Mouse (Mus musculus): ENCODE results near the gene Slc9a2.
A peak's percentile ranks its signal among the peaks of the same experiment; 100 is the strongest.

Gene Slc9a2

DNA sequence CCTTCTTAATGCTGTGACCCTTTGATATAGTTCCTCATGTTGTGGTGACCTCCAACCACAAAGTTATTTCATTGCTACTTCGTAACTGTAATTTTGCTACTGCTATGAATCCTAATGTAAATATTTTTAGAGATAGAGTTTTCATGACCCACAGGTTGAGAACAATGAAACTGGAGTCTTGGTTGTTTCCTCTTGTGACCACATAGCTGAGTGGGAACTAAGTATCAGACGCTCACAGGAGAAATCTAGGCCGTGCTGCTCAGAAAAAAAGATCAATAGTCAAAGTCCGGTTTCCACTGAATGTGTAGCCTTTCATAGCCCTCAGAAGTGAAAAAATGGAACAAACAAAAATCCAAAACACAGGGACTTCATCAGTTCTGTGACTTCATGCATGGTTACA, 24.7 kb downstream of the Slc9a2 start:
- DNase-seq (ENCODE audit: low read depth, low spot score), result no peak

GRCm38 (mm10) chr1:40714950-40715349, 34.6 kb downstream of the Slc9a2 start:
- DNase-seq (ENCODE audit: low read depth, low spot score), result no peak

DNA sequence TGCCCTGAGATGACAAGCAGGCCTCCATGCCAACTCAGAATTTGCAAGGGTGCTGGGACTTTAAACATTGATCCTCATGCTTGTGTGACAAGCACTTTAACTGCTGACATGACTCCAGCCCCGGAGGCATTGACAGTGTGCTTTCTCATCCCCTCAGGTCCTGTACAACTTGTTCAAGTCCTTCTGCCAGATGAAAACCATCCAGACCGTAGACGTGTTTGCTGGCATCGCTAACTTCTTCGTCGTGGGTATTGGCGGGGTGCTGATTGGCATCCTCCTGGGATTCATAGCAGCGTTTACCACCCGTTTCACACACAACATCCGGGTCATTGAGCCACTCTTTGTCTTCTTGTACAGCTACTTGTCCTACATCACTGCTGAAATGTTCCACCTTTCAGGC, 45.7 kb downstream of the Slc9a2 start:
- no peak for DNase-seq (ENCODE audit: low read depth, low spot score)

DNA sequence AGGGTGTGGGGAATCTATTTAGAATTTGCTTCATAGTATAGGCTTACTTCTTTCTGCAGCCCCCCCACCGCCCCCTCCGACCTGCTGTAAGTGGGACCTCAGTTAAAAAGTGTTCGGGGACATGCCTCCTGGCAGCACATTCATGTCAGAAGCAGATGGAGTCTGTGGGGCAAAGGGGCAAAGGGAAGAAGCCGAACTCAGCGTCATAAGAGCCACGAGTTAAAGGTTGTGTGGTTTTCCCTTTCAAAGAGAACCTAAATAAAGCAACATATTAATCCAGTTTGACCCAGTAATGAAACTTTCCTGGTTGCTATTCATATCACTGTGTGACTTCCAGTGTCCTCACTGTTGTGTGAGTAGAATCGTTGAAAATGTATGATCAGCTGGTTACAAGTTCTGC, 47.0 kb downstream of the Slc9a2 start:
- no peak for DNase-seq (ENCODE audit: low read depth, low spot score)

DNA sequence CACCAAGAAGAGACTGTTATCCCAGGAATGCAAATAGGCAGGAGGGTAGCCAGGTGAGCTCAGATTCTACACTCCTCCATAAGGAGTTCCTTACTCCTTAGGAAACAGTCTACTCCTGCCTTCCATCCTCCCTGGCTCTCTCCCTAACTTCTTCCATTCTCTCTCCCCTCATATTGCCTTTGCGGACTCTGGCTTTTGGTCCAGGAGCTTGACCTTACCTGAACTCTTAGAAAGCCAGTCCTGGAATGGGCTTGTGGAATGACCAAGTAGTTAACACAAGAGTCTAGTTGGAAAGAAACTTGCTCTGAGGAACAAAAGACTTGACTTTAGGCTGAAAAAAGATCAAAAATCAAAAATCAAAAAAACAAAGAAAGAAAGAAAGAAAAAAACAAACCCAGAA, 48.3 kb downstream of the Slc9a2 start:
- no peak for DNase-seq (ENCODE audit: low read depth, low spot score)

- DNase-seq (ENCODE audit: low read depth, low spot score), result no peak
Measured at GRCm38 (mm10) chr1:40737671-40738070, 57.3 kb downstream of the Slc9a2 start.

- peak; percentile 25 for DNase-seq (ENCODE audit: low read depth, low spot score)
Measured at GRCm38 (mm10) chr1:40738246-40738645, 57.9 kb downstream of the Slc9a2 start.

DNA sequence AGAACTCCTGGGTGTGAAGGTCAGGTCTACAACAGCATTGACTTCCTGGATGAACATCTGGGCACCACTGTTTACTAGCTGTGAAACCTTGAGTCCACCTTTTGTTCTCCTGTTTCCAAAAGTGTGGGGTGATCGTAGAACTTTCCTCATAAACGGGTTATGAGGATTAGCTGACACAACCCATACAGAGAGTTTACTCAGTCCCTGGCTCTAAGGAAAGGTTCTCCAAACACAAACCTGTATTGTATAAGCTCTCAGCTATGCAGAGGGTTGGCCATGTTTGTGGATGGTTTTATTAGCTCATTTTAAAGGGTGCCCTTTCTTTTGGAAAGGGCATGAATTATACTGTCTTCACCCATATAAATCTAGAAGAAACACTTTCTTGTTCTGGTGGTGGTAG, 60.4 kb downstream of the Slc9a2 start:
- DNase-seq (ENCODE audit: low read depth, low spot score), result no peak

GRCm38 (mm10) chr1:40746089-40746488, 65.7 kb downstream of the Slc9a2 start:
- DNase-seq (ENCODE audit: low read depth, low spot score), result no peak

- DNase-seq (ENCODE audit: low read depth, low spot score), result no peak
Measured at GRCm38 (mm10) chr1:40759751-40760445, 79.5 kb downstream of the Slc9a2 start.

DNA sequence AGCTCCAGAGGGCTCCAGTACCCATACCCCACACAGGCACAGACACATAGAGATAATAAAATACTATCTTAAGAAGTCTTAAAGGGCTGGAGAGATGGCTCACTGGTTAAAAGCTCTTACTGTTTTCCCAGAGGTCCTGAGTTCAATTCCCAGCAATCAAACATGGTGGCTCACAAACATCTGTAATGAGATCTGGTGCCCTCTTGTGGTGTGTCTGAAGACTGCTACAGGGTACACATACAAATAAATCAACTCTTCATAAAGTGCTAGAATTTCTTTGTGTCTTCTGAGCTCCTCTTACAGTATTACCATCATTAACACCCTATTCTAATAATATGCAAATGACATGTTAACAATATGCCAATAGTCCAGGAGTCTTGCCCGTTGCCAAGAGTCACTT, 83.7 kb downstream of the Slc9a2 start:
- DNase-seq (ENCODE audit: low read depth, low spot score), result no peak

DNA sequence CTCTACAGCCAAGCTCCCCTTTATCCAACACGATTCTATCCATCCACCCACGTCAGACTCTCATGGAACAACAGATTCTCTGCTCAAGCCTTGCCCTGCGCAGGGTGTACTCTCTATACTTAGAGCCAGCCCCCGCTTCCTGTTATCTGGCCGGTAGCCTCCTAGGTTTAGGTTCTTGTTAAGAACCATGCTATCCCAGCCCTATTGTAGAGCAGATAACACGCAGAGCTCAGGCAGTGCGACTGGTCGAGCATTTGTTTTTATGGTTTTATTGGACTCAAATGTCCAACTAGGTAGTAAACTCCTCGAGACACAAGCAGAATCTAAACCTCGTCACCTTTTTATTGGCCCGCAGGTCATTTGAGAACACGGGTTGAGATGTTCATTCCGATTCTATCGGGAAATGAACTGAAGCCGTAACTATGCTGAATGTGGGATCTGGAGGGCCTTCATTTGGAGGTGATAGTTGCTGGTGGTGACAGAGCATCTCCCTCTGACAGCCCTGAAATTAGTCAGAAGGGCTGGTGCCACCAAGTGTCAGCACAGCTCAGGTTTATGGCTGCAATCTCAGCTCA, 84.4 kb downstream of the Slc9a2 start:
- DNase-seq (ENCODE audit: low read depth, low spot score), result no peak

DNA sequence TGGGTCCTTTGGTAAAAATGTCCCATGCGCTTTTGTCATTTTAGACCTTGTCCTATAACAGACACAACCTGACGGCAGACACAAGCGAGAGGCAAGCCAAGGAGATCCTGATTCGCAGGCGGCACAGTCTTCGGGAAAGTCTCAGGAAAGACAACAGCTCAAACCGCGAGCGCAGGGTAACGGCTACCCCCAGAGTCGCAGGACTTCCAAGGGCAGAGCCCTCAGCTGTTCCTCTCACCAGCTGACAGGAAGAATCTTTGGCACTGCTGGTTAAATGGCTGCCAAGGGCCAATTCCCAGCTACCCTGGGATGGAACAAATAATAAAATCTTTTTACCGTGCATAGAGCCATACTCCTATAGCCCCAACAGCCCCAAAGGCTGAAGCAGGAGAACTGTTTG, 85.1 kb downstream of the Slc9a2 start:
- no peak for DNase-seq (ENCODE audit: low read depth, low spot score)

DNA sequence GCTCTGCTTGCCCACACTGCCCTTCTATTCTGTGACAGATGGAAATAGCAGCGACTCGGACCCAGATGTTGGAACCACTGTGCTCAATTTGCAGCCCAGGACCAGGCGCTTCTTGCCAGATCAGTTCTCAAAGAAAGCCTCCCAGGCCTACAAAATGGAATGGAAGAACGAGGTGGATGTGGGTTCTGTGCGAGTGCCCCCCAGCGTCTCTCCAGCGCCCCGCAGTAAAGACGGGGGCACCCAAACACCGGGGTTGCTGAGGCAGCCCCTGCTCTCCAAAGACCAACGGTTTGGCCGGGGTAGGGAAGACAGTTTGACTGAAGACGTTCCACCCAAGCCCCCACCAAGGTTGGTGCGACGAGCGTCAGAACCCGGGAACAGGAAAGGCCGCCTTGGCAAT, 87.2 kb downstream of the Slc9a2 start:
- no peak for DNase-seq (ENCODE audit: low read depth, low spot score)

GRCm38 (mm10) chr1:40768606-40769005, 88.2 kb downstream of the Slc9a2 start:
- peak; percentile 53 for DNase-seq (ENCODE audit: low read depth, low spot score)

DNA sequence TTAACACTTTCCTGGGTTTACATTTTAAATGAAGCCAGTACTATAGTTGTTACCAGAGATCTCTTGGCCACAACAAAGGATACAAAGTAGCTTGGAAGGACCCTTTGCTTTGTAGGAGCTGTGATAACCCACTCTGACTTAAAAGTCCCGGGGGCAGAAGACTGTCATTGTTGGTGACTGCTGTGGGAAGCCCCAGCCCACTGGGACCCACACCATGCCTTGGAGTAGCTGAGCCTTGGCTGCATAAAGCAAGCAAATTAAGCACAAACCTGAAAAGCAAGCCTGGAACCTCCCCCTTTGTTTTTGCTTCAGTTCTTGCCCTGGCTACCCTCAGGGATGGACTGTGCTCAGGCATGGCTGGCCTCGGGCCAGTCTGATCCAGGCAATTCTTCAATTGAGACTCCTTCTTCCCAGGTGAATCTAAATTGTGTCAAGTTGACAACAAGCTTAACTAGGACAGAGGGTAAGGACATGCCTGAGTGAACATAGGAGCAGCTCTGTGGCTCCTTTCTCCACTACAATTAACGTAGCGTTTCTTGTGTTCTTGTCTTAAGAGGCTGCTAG, 89.0 kb downstream of the Slc9a2 start:
- DNase-seq (ENCODE audit: low read depth, low spot score), result no peak

DNA sequence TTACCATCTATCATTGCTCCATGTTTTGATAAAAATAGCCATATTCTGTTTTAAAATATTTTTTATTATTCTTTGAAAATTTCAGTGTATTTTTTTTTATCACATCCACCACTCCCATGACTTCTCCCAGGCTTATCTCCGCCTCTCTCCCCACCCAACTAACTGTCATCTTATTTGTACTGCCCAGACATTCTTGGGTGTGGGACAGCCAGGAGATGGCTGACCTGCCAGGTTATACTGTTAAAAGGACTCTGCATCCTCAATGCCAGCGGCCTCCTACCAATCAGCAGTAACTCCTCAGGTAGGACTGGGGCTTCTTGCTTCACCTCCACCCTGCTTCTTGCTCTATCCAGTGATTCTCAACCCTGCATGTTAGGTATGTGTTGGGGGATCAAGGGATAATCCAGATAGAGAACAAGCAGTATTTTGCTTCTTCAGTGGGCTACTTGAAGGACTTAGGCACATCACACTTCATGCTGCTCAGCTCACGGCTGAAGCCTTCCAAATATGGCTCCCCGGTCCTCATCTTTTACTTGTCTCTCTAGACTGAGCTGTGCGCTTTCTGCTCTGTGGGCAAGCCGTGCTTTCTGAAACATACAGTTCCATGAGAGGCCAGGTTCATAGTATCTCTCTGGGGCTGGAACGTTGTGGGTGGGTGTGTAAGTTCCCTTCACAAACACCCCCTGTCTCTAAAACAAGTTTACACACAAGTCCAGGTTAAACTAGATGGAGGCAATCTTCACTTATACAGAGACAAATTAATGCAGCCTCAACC, 91.0 kb downstream of the Slc9a2 start:
- DNase-seq (ENCODE audit: low read depth, low spot score), result no peak

DNA sequence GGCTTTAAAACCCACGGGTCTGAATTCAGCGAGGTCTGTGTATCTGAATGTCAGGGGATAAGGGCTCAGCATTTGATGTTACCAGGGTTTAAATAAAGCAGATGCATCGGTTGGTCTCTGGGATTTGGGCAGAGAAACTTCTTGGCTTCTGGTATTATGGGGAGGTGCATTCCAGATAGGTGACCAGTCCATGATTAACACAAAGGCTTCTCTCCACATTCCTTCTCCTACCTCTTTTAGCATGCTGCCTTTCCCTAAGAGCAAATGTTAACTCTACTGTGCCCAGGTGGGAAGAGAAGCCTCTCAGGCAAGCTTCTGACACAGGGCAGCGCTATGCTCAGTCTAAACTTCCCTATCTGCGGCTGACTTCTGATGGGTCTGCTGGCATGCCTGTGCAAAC, 92.9 kb downstream of the Slc9a2 start:
- DNase-seq (ENCODE audit: low read depth, low spot score), result no peak

- DNase-seq (ENCODE audit: low read depth, low spot score), result no peak
Measured at GRCm38 (mm10) chr1:40774040-40774439, 93.7 kb downstream of the Slc9a2 start.

- no peak for DNase-seq (ENCODE audit: low read depth, low spot score)
Measured at GRCm38 (mm10) chr1:40776102-40776501, 95.7 kb downstream of the Slc9a2 start.

- no peak for DNase-seq (ENCODE audit: low read depth, low spot score)
Measured at GRCm38 (mm10) chr1:40776763-40777162, 96.4 kb downstream of the Slc9a2 start.

DNA sequence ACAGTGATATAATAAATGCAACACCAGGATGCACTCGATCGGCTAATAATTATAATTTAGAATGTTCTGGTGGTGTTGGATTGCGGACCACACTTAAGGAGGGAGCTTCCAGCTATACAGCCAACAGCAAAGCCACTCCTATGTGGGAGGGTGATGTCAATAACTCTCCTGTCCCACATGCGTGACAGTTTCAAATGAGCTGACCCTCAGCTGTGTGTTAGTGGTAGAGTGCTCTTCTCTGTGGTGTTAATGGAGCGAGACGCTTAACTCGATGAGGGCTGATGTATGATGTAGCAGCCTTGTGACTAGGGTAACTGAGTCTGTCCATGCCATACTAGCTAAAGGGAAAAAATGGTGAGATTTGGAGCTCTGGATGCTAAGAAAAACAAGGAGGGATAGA, 103.1 kb downstream of the Slc9a2 start:
- no peak for DNase-seq (ENCODE audit: low read depth, low spot score)

GRCm38 (mm10) chr1:40784306-40784705, 103.9 kb downstream of the Slc9a2 start:
- no peak for DNase-seq (ENCODE audit: low read depth, low spot score)
